Mouse (Mus musculus) left cerebral cortex, adult 2 months (tissue): ENCODE measurements at regions not wholly inside any gene's neighbourhood (a gene's known extent, or its start where the extent isn't known, plus 50 kb on each side); places are given as distances from the start of the nearest gene placed in this dataset.
A peak's percentile ranks its signal among the peaks of the same experiment; 100 is the strongest.

ENCODE experiments used
- DNase-seq, 2 experiments: peaks; one replicate each; pipeline ENCODE4 v3.0.0; 2021 to 2022; ENCODE audit warnings: low spot score in 2 of 2, mixed read lengths in 1 of 2; ENCODE audit errors: extremely low spot score in 1 of 2
- H3K27ac ChIP-seq: fragments of 200-600 bp; 2 replicates; pipeline ENCODE4 v1.8.1; 2022
- H3K4me3 ChIP-seq: fragments of 200-600 bp; 2 replicates; pipeline ENCODE4 v1.8.1; 2022
- CTCF ChIP-seq: fragments of 200-600 bp; IDR thresholded peaks from 2 replicates; pipeline ENCODE4 v1.8.1; 2022; ENCODE audit warnings: antibody characterized with exemption, mild to moderate bottlenecking, moderate library complexity
- intact Hi-C: fragments of 180-260 bp; cut with DNase I; formaldehyde crosslinking; loops from one replicate; pipeline ENCODE4 v1.15.1; 2025

- DNase-seq, result no peak
- peak overlapping the region; percentile 80 for H3K27ac ChIP-seq
- no peak overlapping the region for H3K4me3 ChIP-seq
- intact Hi-C loops, result no loop called here
- no peak for TF ChIP-seq CTCF
Observed at GRCm38 (mm10) chr14:76622634-76623291, 66.1 kb upstream of the Serp2 start.

GRCm38 (mm10) chr14:76619038-76619409 lies 62.3 kb upstream of the Serp2 start:
- intact Hi-C loops, result no loop called here

GRCm38 (mm10) chr14:76618331-76619037 lies 61.8 kb upstream of the Serp2 start:
- no peak for DNase-seq
- intact Hi-C loops, result no loop called here
- Histone ChIP-seq H3K27ac (no peak overlapping the region), H3K4me3 (no peak overlapping the region)
- TF ChIP-seq CTCF, result no peak

More at GRCm38 (mm10) chr14:76619038-76619409, 62.3 kb upstream of the Serp2 start:
- Histone ChIP-seq H3K4me3 (no peak overlapping the region), H3K27ac (no peak overlapping the region)
- TF ChIP-seq CTCF, result no peak
- no peak for DNase-seq

GRCm38 (mm10) chr14:76617889-76618288 lies 61.2 kb upstream of the Serp2 start:
- TF ChIP-seq CTCF, result no peak
- Histone ChIP-seq H3K4me3 (no peak overlapping the region), H3K27ac (no peak overlapping the region)
- intact Hi-C loops, result no loop called here
- no peak for DNase-seq

- Histone ChIP-seq H3K27ac (no peak overlapping the region), H3K4me3 (no peak overlapping the region)
- DNase-seq, result no peak
- TF ChIP-seq CTCF, result no peak
- intact Hi-C loops, result no loop called here
Observed at GRCm38 (mm10) chr14:76617447-76617846, 60.8 kb upstream of the Serp2 start.

- intact Hi-C loops, result no loop called here
- DNase-seq, result no peak
- Histone ChIP-seq H3K4me3 (no peak overlapping the region), H3K27ac (no peak overlapping the region)
- TF ChIP-seq CTCF, result no peak
Observed at GRCm38 (mm10) chr14:76616367-76616683, 59.6 kb upstream of the Serp2 start.

- TF ChIP-seq CTCF, result no peak
- DNase-seq, result no peak
- intact Hi-C loops, result no loop called here
- Histone ChIP-seq H3K4me3 (no peak overlapping the region), H3K27ac (no peak overlapping the region)
Observed at GRCm38 (mm10) chr14:76615603-76616366, 59.1 kb upstream of the Serp2 start.

GRCm38 (mm10) chr14:76615182-76615581 lies 58.5 kb upstream of the Serp2 start:
- Histone ChIP-seq H3K27ac (no peak overlapping the region), H3K4me3 (no peak overlapping the region)
- DNase-seq, result no peak
- no peak for TF ChIP-seq CTCF
- intact Hi-C loops, result no loop called here

- intact Hi-C loops, result loop anchor here (5.0 kb wide), 1 partner anchor 107 kb away; no protein-coding TSS in a partner anchor
Observed at GRCm38 (mm10) chr14:76614682-76615081, 58.0 kb upstream of the Serp2 start.

GRCm38 (mm10) chr14:76613604-76614003 lies 56.9 kb upstream of the Serp2 start:
- no peak overlapping the region for H3K27ac ChIP-seq
- intact Hi-C loops, result loop anchor here (5.0 kb wide), 1 partner anchor 106 kb away; no protein-coding TSS in a partner anchor
- DNase-seq, result no peak
- H3K4me3 ChIP-seq, result no peak overlapping the region
- TF ChIP-seq CTCF, result no peak

More at GRCm38 (mm10) chr14:76614682-76615081, 58.0 kb upstream of the Serp2 start:
- no peak overlapping the region for H3K27ac ChIP-seq
- H3K4me3 ChIP-seq, result no peak overlapping the region
- TF ChIP-seq CTCF, result no peak
- DNase-seq, result no peak

GRCm38 (mm10) chr14:76610429-76611378 lies 54.0 kb upstream of the Serp2 start:
- intact Hi-C loops, result loop anchor here (2.0 to 5.0 kb wide), 3 partner anchors 20 to 103 kb away; no protein-coding TSS in a partner anchor
- no peak overlapping the region for H3K4me3 ChIP-seq
- TF ChIP-seq CTCF, result no peak
- peak overlapping the region; percentile 15; the same call in 1 of the 2 replicates for H3K27ac ChIP-seq
- peak; percentile 41 to 59 for DNase-seq
